Mouse (Mus musculus) right cerebral cortex, adult 18-20 months (tissue): ENCODE results near the gene Hbq1a.
"Not testable (repeated sequence)": the region's sequence is repeated elsewhere in the genome, so short reads cannot be mapped to it uniquely, and the experiment has no call there.

Experiments used
- DNase-seq: peaks from one replicate; pipeline ENCODE4 v3.0.0; 2022; ENCODE audit warnings: mixed read lengths

Gene Hbq1a

GRCm38 (mm10) chr11:32285031-32285775, 14.7 kb upstream of the Hbq1a start:
- DNase-seq, result no peak

- DNase-seq, result not testable (repeated sequence)
These were observed 14.0 kb upstream of the Hbq1a start for GRCm38 (mm10) chr11:32285887-32286286.

DNA sequence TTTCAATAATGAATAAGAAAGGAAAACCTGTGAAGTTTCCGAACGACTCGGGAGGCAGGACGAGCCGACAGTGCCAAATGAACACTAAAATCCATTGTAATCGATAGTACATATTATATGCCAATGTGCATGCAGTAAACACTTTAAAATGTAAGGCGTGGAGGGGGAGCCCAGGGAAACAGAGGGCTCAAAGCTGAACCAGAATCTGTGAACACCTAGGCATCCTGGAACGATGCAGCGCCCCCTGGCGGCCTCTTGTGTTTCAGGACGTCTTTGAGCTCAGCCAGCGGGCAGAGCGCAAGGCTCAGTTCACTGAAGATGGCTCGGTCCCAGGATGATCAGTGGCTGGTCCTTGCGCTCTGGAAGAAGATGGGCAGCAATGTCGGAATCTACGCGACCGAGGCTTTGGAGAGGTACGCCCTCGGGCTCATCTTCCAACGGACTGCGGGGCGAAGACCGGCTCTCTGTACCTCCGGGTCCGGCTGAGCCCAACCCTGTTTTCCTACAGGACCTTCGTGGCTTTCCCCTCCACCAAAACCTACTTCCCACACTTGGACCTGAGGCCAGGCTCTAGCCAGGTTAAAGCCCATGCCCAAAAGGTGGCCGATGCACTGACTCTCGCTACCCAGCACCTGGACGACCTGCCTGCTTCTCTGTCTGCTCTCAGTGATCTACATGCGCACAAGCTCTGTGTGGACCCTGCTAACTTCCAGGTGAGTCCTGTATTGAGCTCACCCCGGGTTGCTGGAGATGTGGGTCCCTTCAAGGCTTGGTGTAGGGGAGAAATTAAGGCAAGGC, 13.0 kb upstream of the Hbq1a start, which contains the start of gene Hbq1b:
Gene Hbq1b, plus strand, starts transcription at position 271 of the 798 bp plus-strand sequence.
- peak; percentile 75 for DNase-seq

GRCm38 (mm10) chr11:32287493-32287825, 12.4 kb upstream of the Hbq1a start:
- no peak for DNase-seq

- DNase-seq, result not testable (repeated sequence)
These were observed 7.0 kb upstream of the Hbq1a start for GRCm38 (mm10) chr11:32292819-32293218.

- DNase-seq, result not testable (repeated sequence)
These were observed 6.4 kb upstream of the Hbq1a start for GRCm38 (mm10) chr11:32293479-32293878.

GRCm38 (mm10) chr11:32296203-32296602, 3.7 kb upstream of the Hbq1a start, which contains the start of gene Hba-a2:
Gene Hba-a2 (plus strand): TSS chr11:32296489.
- not testable (repeated sequence) for DNase-seq

- not testable (repeated sequence) for DNase-seq
These were observed 2.5 kb upstream of the Hbq1a start for GRCm38 (mm10) chr11:32297417-32297816.

DNA sequence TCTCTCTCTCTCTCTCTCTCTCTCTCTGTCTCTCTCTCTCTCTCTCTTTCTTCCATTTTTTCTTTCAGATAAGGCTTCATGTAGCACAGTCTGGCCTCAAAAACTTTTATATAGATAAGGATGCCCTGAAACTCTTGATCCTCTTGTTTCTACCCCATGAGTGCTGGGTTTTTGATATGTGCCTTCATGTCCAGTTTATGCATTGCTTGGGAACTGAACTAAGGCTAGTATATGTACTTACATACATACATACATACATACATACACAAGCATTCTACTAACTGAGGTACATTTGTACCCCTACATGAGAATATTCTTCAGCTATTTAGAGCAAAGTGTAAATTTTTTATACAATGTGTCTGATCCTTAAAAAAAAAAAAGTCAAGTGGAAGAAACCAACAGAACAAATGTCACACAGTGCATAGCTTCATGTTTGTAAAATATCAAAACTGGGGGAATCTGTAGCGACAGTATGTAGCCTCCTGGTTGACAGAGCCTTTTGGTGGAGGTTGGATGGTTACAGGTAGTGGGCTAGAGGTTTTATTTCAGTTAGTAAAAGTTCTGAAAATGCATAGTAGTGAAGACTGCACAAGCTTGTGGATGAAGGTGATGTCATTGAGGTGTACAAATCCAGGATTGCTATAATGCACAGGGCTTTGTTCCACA, 1.9 kb upstream of the Hbq1a start:
- DNase-seq, result no peak

DNA sequence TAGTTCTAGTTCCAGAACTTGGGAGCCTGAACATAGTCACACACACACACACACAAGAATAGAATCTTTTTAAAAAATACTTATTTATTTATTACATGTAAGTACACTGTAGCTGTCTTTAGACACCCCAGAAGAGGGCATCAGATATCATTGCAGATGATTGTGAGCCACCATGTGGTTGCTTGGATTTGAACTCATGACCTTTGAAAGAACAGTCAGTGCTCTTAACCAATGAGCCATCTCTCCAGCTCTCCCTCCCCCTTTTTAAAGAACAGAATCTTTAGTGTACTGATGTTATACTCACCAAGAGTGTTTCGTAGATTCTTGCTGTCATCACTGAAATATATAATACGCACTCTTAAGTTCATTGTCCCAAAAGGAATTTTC, 1.3 kb upstream of the Hbq1a start:
- no peak for DNase-seq

DNA sequence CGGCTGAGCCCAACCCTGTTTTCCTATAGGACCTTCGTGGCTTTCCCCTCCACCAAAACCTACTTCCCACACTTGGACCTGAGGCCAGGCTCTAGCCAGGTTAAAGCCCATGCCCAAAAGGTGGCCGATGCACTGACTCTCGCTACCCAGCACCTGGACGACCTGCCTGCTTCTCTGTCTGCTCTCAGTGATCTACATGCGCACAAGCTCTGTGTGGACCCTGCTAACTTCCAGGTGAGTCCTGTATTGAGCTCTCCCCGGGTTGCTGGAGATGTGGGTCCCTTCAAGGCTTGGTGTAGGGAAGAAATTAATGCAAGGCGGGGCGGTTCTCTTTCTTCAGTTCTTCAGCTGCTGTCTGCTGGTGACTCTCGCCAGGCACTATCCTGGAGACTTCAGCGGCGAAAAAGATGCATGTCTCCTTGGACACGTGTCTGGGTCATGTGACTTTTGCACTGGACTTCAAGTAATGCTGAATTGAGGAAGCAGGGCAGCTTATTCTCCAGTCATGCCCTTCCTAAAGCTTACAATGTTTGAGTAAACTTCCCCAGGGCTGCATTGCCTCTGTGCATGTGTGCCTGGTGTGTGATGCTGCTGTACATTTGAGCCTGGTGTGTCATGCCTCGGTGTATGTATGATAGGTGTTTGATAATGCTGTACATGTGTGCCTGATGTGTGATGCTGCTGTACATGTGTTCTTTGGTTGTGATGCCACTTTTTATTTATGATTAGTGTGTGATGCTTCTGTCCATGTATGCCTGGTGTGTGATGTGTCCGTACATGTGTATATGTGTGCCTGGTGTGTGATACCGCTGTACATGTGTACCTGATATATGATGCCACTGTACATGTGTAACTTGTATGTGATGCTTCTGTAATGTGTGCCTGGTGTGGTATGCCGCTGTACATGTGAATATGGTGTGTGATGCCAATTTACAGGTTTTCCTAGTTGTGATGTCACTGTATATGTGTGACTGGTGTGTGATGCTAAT, 704 bp downstream of the Hbq1a start:
- no peak for DNase-seq

GRCm38 (mm10) chr11:32301506-32301905, 1.6 kb downstream of the Hbq1a start:
- DNase-seq, result no peak

GRCm38 (mm10) chr11:32302824-32303419, 3.1 kb downstream of the Hbq1a start:
- DNase-seq, result peak; percentile 65

DNA sequence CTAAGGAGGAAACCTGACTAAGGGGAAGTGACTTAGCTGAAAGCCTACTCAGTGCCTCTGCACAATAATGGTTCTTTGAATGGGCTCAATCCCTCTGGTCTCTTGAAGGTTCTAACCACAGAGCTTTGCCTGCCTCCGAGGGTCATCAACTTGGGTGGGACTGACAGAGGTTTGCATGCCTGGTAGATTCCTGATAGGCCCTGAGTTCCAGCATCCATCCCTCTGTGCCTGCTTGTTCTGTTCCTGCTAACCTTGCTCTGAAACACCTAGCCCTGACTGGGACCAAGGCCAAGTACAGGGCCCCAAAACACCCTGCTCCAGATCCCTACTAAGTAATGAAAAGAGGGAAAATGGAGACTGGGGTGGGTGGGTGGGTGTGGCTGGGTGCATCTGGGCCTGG, 3.6 kb downstream of the Hbq1a start:
- DNase-seq, result no peak

DNA sequence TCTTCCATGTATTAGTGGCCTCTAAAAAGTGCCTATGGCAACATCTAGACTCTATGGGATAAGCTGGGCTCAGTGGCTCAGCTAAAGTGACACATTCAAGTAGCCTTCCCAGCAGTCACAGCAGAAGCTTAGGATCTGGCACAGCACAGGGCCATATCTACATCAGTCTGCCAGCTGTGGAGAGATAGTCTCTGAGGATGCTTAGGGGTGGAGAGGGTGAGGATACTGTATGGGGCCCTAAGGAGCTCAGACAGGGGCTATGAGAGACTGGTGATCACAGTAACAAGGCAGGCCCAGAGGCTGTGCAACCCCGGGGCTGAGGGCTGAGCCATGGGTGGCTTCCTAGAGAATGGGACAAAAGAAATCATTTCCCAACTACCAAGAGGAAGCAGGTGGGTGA, 7.1 kb downstream of the Hbq1a start:
- DNase-seq, result no peak

- DNase-seq, result no peak
These were observed 9.6 kb downstream of the Hbq1a start for GRCm38 (mm10) chr11:32309446-32309845.

DNA sequence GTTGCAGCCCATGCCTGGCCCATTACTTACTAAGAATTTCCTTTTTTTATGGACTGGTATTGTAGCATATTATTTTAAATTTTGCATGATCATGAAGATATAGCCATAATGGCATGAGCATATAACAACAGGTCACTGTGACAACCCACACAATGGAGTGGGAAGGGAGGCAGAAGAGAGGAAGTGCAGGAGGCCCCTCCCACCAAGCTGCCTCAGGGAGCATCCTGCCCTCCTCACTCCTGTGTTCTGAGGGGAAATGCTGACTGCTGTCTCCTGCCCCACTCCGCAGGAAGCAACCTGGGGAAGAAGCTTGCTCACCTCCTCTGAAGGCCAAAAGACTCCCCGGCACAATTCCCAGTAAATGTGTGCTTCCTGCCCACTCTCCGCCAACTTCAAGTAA, 10.1 kb downstream of the Hbq1a start:
- no peak for DNase-seq

DNA sequence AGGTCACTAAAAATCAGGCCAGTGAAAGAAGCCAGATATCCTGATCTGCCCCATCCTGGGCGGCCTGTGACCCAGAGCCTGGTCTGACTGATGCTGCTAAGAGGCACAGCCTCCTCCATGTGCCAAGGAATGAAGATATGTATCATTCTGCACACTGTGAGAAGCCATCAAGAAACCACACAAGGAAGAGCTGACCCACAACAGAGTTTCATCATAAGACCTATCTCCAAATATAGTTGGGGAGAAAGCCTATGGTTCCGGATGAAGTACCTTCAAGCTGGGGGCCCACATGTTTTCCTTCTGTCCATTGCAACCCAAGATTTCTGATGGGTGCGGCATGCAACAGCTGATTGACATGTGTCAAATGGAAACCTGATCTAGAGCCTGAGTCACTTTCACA, 16.1 kb downstream of the Hbq1a start:
- DNase-seq, result no peak

DNA sequence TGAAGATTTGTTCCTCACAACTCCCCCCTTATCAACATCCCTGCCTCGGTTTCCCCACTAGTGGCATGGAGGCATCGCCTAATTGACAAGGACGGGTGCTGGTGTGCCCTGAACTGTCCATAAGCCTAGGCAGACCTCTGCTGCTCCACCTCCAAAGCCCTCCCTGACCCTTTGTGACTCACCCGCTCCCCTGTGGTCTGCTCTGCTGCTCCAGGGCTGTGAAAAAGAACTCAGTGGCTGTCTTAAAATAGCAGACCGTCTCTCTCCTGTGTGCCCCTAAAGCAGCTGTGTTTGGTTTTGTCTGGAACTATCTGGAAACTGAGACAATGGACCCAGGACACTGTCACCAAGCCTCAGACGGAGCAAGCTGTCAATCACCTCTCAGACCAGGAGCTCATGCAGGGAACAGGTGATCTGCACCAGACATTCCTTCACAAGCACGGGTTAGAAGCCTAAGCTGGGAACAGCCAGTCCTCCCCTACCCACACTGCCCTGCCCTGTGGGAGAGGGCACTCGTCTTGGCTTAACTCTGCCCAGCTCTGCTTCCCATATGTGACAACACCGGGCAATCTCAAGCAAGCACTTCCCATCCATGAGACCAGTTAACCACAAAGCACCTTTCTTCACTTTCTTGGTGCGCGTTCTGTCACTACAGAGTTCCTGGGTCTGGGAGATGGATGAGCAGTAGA, 20.8 kb downstream of the Hbq1a start:
- DNase-seq, result no peak

DNA sequence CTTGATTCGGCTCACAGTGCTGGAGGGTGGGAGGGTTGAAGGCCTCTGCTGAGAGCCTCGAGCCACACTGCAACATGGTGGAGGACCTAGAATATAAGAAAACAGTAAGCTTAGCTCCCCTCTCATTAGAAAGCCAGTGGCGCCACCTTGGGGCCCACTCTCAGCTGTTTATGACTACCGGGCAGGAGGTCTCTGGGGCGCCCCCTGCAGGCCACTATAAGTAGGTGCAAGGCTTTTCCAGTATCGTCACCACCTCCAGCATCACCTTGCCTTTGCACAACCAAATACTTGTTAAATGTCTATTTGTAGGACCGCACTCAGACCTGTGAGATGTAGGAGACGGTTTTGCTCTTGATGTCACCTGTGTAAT, 21.3 kb downstream of the Hbq1a start:
- DNase-seq, result peak; percentile 73

DNA sequence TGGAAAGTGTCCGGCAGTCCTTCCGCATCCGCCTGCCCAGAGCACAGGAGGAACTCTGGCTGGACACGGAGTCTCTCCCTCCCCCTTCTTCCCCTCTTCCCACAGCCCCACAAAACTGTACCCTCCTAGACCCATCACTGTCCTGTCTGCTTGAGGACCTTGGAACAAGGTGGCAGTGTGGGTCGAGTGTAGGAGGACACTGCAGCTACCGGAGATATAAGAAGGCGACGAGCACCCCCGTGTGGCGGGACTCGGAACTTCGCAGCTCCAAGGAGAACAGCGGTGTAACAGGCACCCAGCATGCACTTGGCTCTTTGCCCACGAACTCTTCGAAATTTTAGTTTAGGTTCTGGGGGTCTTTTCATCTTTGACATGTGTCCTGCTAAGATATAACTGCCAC, 24.7 kb downstream of the Hbq1a start:
- DNase-seq, result peak; percentile 81
